Mouse (Mus musculus) heart, adult 8-10 months (tissue): ENCODE measurements at regions not wholly inside any gene's neighbourhood (a gene's known extent, or its start where the extent isn't known, plus 50 kb on each side); places are given as distances from the start of the nearest gene placed in this dataset.

Experiments used
- DNase-seq: peaks from one replicate; pipeline ENCODE4 v3.0.0; 2022; ENCODE audit warnings: low spot score

DNA sequence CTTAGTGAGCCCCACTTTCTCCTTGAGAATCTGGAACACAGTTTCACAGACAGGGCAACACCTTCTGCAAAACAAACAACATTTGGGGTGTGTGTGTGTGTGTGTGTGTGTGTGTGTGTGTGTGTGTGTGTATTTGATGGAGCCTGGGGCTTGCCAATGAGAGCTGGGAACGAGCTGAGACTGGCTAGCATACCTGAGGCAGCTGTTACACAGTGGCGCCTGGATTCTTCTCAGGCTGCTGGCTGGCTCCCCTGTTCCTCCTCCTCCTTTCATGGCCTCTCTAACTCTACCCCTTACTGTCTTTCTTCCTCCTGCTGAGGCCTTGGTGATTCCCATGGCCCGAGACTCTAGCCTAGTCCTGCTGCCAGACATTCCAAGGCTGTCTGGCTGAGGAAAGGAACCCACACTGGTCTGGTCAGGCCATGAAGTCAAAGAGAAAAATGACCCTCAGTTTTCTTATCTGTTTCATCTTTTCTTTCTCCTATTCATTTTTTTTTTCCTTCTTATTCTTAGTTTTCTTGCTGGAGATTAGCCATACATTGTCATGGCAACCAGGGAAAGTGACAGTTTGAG lies 79.6 kb upstream of the Sem1 start:
- no peak for DNase-seq

GRCm38 (mm10) chr6:6660072-6660471 lies 81.6 kb upstream of the Sem1 start:
- DNase-seq = no peak

DNA sequence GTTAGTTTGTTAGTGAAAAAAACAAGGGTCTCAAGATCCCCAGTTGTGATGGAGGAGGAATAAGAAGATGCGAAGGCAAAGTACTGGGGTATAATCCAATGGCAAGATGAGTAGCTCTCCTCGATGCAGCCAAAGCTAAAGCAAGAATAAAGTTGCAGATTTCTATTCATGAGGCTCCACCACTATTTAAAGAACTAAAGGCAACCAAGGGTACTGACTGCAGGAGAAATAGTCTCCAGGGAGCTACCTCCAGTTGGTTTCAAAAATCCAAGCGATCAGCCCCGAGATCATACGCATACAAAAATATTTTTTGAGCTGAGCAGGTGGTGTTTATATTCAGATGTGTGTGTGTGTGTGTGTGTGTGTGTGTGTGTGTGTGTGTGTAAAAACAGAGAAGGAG lies 88.3 kb upstream of the Sem1 start:
- DNase-seq = no peak

DNA sequence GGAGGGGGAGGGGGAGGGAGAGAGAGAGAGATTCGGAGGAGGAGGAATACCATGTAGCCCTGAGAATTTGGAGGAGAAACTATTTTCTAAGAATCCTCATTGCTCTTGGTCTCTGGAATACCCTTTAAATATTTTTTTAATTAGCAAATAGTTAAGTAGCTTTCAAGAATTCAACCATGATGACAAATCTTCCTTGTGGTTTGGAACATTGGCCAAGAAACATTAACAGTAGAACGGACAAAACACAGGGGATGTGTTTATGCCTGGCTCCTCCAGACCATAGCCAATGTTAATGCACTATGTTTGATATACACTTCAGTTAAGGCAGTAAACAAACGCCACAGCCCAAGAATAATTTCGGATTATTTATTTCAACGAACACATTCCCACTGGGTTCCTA lies 110.8 kb upstream of the Sem1 start:
- DNase-seq = no peak

- DNase-seq = no peak
These were observed 111.7 kb upstream of the Sem1 start for GRCm38 (mm10) chr6:6690188-6690587.

- DNase-seq = peak; percentile 15
These were observed 113.8 kb upstream of the Sem1 start for GRCm38 (mm10) chr6:6692056-6692770.

- DNase-seq = no peak
These were observed 117.4 kb upstream of the Sem1 start for GRCm38 (mm10) chr6:6695742-6696430.

DNA sequence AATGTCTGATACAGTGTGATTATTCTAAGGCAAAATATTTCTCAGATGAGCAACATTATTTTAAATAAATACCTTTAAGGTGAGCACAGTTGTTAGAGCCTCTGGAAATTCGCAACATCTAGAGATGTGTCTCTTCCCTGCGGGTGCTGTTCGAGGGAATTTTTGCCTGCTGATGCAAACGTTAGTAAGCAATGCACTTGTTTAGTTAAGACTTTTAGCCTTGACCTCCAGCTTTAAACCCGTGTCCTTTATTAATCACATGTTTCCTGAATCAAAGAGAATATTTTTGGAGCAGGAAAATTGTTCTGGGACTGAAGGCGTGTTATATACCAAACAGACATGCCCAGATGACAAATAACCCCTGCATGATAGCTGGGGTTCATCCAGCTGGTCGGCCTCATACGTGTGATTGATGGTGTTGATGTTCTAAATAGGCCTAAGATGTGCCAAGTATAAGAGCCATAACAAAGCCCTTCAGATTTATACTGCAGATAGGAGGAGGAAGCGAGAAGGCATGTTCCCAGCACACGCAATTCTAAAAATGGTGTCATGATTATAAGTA lies 119.0 kb upstream of the Sem1 start:
- DNase-seq = peak; percentile 11

- peak; percentile 38 for DNase-seq
These were observed 128.3 kb upstream of the Sem1 start for GRCm38 (mm10) chr6:6706729-6707128.

DNA sequence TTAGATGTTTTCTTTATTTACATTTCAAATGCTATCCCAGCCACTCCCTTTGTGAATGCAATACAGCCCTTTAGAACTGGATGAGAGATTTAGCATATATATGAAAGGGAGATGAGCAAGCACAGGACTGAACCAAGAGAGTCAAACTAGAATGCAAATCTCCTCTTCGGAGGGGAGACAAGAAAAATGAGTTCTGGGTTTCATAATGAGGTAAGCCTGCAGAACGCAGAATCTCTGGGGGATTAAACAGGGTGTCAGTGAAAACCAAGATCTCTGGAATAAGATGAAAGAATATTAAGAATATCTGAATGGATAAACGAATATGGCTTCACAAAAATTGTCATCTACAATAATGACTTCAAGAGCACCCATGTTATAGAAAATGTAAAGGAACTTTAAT lies 130.6 kb upstream of the Sem1 start:
- DNase-seq = no peak

DNA sequence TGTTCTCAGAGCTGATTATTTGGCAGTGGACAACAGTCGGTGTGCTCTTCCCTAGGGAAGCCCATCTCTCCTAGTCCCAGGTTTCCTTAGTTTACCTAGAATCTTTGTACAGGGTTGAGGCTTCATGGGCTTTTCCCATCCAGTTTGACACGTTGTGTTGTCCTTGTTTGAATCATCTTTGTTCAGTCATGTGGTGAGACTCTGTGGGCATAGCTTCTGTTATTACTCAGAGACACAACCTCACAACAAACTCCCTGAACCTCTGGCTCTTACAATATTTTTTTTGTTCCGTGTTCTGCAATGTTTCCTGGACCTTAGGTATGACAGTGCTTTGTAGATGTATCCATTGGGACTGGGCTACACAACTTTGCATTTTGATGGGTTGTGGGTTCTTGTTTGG lies 132.9 kb upstream of the Dlx6 start:
- DNase-seq = no peak

DNA sequence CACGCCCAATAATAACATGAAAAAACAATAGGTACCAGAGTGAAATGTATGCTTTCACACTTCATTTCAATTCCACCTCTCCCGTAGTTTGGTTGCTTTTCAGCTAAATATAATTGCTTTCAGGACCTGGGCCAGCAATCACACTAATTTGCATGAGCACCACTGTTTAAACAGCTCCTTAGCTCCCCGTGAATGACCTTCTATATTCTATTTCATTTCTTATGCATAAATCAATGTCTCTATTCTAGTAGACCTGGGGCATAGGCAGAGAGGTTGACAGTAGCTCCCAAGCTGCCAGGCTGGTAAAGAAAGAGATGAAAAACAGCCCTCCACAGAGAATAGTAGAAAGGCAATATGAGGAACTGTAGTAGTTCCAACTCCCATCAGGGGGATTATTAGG lies 117.7 kb upstream of the Dlx6 start:
- no peak for DNase-seq

DNA sequence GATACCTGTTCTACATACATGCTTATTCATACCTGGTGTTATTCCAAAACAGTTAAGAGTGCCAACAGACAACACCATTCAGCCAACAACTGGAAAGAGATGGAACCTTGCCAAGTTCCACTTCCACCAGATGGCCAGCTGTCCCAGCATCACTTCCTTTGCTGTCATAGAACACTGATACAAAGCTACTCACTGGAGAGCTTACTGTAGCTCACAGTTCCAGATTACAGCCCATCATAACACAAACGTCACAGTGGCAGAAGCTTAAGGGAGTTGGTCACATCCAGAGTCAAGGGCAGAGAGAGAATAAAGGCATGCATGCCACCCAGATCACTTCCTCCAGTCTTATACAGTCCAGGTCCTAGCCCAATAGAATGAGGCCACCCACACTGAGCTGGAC lies 84.0 kb upstream of the Dlx6 start:
- DNase-seq = peak; percentile 13

DNA sequence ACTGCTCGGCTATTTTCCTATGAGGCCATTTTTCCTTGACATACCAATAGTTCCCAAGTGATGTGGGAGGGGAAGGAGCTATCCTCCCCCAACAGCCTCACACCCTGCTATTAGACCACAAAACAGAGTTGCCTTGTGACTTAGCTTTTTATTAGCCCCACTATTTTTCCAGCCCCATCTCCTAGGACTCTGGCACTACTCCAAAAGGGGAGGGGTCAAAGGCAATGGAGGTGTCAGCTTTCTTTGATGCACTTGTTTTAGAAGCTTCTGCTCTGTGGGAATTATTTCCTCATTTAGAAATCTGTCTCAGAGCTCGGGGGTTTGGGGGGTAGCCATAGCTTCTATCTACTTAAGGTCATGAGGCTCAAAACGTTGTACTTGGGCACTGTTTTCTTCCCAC lies 81.6 kb upstream of the Dlx6 start:
- no peak for DNase-seq

DNA sequence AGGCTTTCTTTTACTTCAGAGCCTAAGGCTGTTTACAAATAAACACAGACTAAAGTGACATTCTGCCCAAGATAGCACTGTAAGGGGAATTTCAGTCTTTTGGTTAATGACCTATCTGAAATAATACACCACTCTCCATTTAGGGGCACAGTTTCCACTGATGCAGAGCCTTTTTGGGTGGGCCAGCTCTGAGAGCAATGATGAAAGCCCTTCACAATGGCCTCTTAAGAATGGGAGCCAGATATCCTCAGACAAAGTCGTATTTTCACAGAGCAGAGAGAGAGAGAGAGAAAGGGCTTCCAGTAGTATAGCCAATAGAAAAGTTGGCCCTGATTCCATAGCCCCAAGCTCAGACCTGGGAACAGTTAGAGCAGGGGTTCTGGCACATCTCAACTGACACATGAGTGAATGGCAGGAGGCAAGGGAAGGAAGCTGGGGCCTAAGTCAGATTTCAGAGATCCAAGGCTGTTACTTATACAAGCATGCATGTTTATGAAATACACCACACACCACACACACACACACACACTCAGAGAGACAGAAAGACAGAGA lies 77.1 kb upstream of the Dlx6 start:
- DNase-seq = no peak

DNA sequence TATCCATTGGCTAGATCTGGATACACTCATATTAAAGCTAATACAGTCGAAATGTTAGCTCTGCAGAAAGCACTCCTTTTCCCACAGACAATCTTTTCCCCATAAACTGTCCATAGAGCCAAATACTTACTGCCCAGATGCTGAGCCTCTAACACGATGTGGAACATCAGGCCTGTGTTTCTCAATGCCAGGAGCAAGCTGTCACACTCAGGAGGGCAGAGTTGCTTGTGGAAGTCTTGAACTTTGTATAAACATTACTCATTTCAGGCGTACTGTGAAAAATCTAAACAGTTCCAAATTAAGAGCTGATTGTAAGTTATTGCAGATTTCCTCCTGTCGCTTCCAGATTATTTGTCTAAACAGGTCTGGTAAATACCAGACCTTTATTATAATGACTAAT lies 75.6 kb upstream of the Dlx6 start:
- DNase-seq = no peak

GRCm38 (mm10) chr6:6794320-6795018 lies 68.7 kb upstream of the Dlx6 start:
- no peak for DNase-seq

- DNase-seq = no peak
These were observed 62.8 kb upstream of the Dlx6 start for GRCm38 (mm10) chr6:6800377-6800776.

- DNase-seq = peak; percentile 6
These were observed 61.4 kb upstream of the Dlx6 start for GRCm38 (mm10) chr6:6801563-6802259.
